Mouse (Mus musculus): ENCODE measurements around the gene Gm4567. TPM values are rescaled to one million over a fixed set of nuclear protein-coding genes. Genes with fewer than 3 reads are reported as not detected.
"Not testable (repeated sequence)": the region's sequence is repeated elsewhere in the genome, so short reads cannot be mapped to it uniquely, and the experiment has no call there.

The Gm4567 gene
- not detected in 2 replicates for polyA plus RNA-seq (2016; fragmentation: Nextera tagmentation; extraction: Ambion mirVana)

- not testable (repeated sequence) for DNase-seq (ENCODE audit: low spot score); H3K4me3 ChIP-seq; H3K27me3 ChIP-seq (ENCODE audit: low read depth, poor library complexity, severe bottlenecking); H3K27ac ChIP-seq (replicated peaks); H3K4me1 ChIP-seq; H3K9me3 ChIP-seq (replicated peaks); H3K36me3 ChIP-seq
- WGBS, result no CpG with 5 or more reads among the region's 1 CpGs
These were observed at the start of gene Gm4567 for GRCm38 (mm10) chr7:22719610-22720009. Gene Gm4567 (minus strand): TSS chr7:22719710.

- H3K27me3 ChIP-seq (ENCODE audit: low read depth, poor library complexity, severe bottlenecking); H3K36me3 ChIP-seq; H3K27ac ChIP-seq (replicated peaks); DNase-seq (ENCODE audit: low spot score); H3K4me3 ChIP-seq; H3K9me3 ChIP-seq (replicated peaks); H3K4me1 ChIP-seq: not testable (repeated sequence)
- WGBS, result 42% methylated on average over 2 of the region's 3 CpGs
These were observed 41.9 kb upstream of the Gm4567 start, which contains the start of gene Vmn1r157 for GRCm38 (mm10) chr7:22761397-22761796. Gene Vmn1r157 (plus strand): TSS chr7:22761697.

- H3K27me3 ChIP-seq (ENCODE audit: low read depth, poor library complexity, severe bottlenecking); DNase-seq (ENCODE audit: low spot score); H3K27ac ChIP-seq (replicated peaks); H3K9me3 ChIP-seq (replicated peaks); H3K4me3 ChIP-seq; H3K4me1 ChIP-seq; H3K36me3 ChIP-seq: not testable (repeated sequence)
- WGBS, result no CpG with 5 or more reads among the region's 2 CpGs
These were observed 27.3 kb downstream of the Gm4567 start, which contains the start of gene Gm8693 for GRCm38 (mm10) chr7:22692217-22692616. Gene Gm8693 (minus strand): TSS chr7:22692317.

Other genes starting within 250 kb of the Gm4567 start
- not detected in 2 replicates for gene Vmn1r151, start 220.0 kb downstream of the Gm4567 start, polyA plus RNA-seq (2016; fragmentation: Nextera tagmentation; extraction: Ambion mirVana)
- gene Vmn1r152, start 196.7 kb downstream of the Gm4567 start, polyA plus RNA-seq (2016; fragmentation: Nextera tagmentation; extraction: Ambion mirVana), result not detected in 2 replicates
- not detected in 2 replicates for gene Gm8677, start 184.8 kb downstream of the Gm4567 start, polyA plus RNA-seq (2016; fragmentation: Nextera tagmentation; extraction: Ambion mirVana)
- not detected in 2 replicates for gene Gm4201, start 154.4 kb downstream of the Gm4567 start, polyA plus RNA-seq (2016; fragmentation: Nextera tagmentation; extraction: Ambion mirVana)
- not detected in 2 replicates for gene Gm4565, start 131.6 kb downstream of the Gm4567 start, polyA plus RNA-seq (2016; fragmentation: Nextera tagmentation; extraction: Ambion mirVana)
- gene Vmn1r155, start 61.7 kb downstream of the Gm4567 start, polyA plus RNA-seq (2016; fragmentation: Nextera tagmentation; extraction: Ambion mirVana), result not detected in 2 replicates
- gene Gm8693, start 27.4 kb downstream of the Gm4567 start, polyA plus RNA-seq (2016; fragmentation: Nextera tagmentation; extraction: Ambion mirVana), result not detected in 2 replicates
- gene Vmn1r157, start 42.0 kb upstream of the Gm4567 start, polyA plus RNA-seq (2016; fragmentation: Nextera tagmentation; extraction: Ambion mirVana), result not detected in 2 replicates
- not detected in 2 replicates for gene Vmn1r158, start 71.1 kb upstream of the Gm4567 start, polyA plus RNA-seq (2016; fragmentation: Nextera tagmentation; extraction: Ambion mirVana)
- gene Vmn1r159, start 123.9 kb upstream of the Gm4567 start, polyA plus RNA-seq (2016; fragmentation: Nextera tagmentation; extraction: Ambion mirVana), result not detected in 2 replicates
- gene Vmn1r160, start 151.5 kb upstream of the Gm4567 start, polyA plus RNA-seq (2016; fragmentation: Nextera tagmentation; extraction: Ambion mirVana), result not detected in 2 replicates

Measured in midbrain, embryonic 10.5 days (tissue).